Mouse (Mus musculus) liver, adult 2 months (tissue): ENCODE measurements around the gene Gmeb1.

Experiments used
- CTCF ChIP-seq: fragments of 200-500 bp; IDR thresholded peaks from 2 replicates; pipeline ENCODE4 v1.5.1; 2011; ENCODE audit warnings: low read depth, low read length, control low read depth
- POLR2A ChIP-seq: fragments of 200-500 bp; IDR thresholded peaks from 2 replicates; pipeline ENCODE4 v1.6.1; 2011; ENCODE audit warnings: low read length, control low read depth; ENCODE audit not compliant: insufficient read depth; ENCODE audit errors: extremely low read depth

- TF ChIP-seq POLR2A, result no peak
- TF ChIP-seq CTCF, result no peak
These were observed 5.5 kb upstream of the Gmeb1 start for GRCm38 (mm10) chr4:132266835-132267349.
